Mouse (Mus musculus): ENCODE measurements at regions not wholly inside any gene's neighbourhood (a gene's known extent, or its start where the extent isn't known, plus 50 kb on each side); places are given as distances from the start of the nearest gene placed in this dataset.

- no peak for DNase-seq
These were observed 213.5 kb upstream of the Rasgrp1 start for GRCm38 (mm10) chr2:117556301-117556700.

GRCm38 (mm10) chr2:117570987-117571386, 228.2 kb upstream of the Rasgrp1 start:
- no peak for DNase-seq

DNA sequence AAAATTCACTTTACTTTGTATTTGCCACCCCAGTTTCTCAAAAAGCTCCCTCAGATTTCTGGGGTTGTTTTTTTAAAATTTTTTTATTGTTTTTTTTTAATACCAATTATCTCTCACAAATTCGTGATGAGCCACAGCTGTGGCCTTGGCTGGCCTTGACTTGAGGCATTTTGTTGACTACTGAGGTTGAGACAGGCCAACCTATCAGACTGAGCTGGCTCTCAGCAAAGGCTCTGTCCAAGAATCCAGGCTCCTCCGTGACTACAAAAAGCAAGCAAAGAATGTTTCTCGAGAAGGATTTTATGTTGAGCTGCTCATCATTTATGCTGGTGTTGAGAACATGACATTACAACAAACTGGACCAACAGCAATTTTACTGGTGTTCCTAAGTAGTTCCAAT, 244.6 kb upstream of the Rasgrp1 start:
- DNase-seq = no peak

GRCm38 (mm10) chr2:117595028-117595427, 252.2 kb upstream of the Rasgrp1 start:
- no peak for DNase-seq

- no peak for DNase-seq
These were observed 254.8 kb upstream of the Rasgrp1 start for GRCm38 (mm10) chr2:117597573-117597972.

DNA sequence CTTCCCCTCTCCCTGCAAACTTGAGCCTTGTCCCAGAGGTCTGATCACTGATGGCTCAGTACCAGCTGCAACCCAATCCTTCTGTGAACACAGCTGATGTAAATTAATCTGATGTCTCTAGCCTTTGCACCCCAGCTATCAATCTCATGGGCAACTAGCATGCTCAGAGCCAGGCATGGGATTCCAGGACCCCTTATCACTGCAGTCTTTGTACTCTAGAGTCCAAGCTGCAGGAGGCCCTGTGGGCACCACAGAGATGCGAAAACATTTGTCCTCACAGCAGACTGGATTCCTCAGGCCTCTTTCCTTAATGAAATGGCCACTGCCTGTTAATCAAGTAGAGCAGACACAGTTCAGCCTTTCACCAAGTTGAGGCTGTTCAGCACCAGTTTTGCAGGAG, 272.0 kb upstream of the Rasgrp1 start:
- no peak for DNase-seq

DNA sequence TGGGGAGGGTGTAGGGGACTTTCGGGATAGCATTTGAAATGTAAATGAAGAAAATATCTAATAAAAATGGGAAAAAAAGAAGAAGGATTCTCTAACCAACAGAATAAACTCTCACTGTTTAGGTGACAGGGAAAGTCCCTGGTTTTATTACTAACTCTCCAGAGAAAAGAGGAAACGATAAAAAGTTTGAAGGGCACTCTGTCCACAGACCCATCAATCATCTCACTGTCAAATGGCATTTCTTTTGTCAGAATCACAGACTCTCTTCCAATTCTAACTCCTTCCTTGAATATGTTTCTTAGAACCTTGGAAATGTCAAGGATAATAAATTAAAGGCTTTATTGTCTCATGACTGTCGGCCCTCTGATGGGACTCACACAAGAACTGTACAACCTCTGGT, 275.3 kb upstream of the Rasgrp1 start:
- DNase-seq = no peak

DNA sequence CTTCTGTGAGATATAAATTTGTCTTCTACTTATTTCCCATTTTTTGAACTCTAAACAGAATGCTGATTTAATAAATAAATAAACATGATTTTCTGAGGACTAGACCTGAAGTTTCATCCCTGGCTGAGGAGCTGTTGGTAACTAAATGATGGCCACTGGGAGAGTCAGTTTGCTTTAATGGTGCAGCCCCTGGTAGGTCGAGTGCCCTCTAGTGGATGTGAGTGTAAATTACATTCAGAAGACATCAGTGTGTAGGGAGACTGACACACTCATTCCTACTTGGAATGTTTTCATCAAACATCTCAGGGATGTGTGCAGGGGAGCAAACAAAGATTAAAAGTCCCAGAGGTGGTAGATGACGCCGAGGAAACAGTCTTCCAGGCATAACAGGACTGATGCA, 281.2 kb upstream of the Rasgrp1 start:
- no peak for DNase-seq

- no peak for DNase-seq
These were observed 292.1 kb upstream of the Rasgrp1 start for GRCm38 (mm10) chr2:117634906-117635305.

- DNase-seq = no peak
These were observed 294.6 kb upstream of the Rasgrp1 start for GRCm38 (mm10) chr2:117637397-117637796.

DNA sequence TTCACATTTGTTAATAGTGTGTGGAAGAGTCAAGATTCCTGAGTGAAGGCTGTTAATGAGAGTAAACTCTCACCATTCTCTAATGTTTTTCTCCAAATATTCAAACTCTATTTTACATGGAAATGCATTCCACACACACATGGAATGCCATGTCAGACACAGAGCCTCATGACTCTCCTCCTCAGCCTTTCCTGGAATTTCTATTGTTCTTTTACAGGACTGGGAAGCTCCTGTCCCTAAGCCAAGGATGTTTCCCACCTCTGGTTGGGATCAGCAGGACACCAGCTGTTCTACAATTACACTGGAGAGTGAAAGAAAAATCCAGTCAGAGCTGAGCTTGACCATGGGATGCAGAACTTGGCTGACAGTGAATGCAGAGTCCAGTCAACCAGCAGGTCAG, 309.3 kb upstream of the Rasgrp1 start:
- DNase-seq = no peak

GRCm38 (mm10) chr2:117652647-117653046, 309.8 kb upstream of the Rasgrp1 start:
- no peak for DNase-seq

DNA sequence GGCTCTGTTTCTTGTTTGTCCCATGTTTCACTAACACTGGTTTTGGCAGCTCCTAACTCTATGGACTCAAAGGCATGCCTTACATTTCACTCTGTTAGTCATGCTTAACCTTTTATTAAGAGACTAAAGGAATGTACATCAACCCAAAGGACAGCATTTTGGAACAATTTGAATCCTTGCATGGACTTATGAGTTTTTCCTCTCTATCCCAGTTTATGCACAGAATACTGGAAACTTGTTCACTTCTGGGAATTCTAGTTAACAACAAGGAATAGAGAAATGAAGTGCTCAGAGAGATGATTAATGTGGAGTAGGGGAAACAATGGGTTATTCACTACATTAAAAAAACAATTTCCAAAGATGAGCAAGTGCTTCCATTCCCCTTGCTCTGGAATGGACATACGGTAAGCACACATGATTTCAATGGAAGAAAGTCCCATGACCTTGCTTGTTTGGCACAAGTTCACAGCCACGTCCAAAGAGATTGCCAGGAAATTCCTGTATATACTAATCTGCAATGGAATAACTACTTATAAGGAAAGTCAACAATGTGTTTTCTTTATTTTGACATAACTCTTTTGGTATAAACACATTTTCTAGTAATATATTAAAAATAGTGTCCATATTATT, 313.9 kb upstream of the Rasgrp1 start:
- DNase-seq = no peak

- DNase-seq = no peak
These were observed 317.6 kb upstream of the Rasgrp1 start for GRCm38 (mm10) chr2:117660217-117660924.

DNA sequence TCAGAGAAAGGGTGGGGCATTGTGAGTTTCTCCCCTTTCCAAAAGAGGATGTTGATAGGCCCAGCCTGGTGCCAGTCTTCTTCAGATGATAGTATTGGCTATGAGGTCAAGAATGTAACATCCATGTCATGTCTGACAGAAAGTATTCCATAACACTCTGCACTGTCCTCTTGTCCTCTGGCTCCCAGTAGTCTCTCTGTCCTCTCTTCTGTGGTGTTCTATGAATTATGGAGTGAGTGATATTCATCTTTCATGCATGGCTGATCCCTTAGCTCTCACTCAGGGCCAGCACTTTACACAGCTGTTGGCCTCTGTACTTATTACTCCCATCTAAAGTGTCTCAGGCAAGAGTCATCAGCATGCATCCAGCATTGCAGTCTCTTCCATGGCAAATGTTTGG, 319.9 kb upstream of the Rasgrp1 start:
- no peak for DNase-seq

- DNase-seq = no peak
These were observed 323.7 kb upstream of the Rasgrp1 start for GRCm38 (mm10) chr2:117666528-117666927.

DNA sequence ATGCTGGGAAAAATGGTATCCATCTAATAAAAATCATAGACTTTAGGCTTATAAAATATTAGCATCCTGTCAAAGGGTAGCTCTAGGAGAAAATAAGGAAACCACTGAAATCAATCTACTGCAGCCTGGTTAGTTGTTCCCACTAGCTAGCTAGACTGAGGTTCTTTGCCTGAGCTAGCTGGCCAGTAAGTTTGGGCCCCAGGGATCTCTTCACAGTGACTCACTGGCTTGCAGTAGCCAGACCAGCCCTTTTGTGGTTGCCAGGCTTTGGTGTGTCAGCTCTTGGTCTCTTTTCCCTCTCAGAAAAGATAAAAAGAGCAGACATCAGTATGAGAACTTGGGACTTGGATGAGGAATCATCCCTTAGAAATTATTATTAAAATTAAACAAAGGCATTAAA, 325.3 kb upstream of the Rasgrp1 start:
- DNase-seq = no peak

DNA sequence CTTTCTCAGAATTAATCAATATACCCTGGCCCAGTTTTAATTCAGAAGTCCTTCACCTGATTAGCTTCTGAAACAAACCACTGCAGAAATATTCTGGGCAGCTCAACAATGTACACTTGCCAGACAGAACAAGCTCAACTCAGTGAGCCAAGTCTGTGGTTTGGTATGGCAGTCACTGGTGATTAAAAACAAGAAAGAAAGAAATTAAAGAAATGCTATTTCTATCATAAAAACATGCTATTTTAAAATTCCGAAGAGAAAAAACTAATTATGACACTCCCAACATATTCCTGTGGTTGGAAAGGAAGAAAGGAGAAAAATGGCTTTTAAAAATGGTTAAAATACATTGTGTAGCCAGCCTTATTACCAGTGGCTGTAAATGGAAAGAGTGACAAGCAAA, 332.1 kb upstream of the Rasgrp1 start:
- no peak for DNase-seq

GRCm38 (mm10) chr2:117678650-117679049, 335.8 kb upstream of the Rasgrp1 start:
- no peak for DNase-seq

DNA sequence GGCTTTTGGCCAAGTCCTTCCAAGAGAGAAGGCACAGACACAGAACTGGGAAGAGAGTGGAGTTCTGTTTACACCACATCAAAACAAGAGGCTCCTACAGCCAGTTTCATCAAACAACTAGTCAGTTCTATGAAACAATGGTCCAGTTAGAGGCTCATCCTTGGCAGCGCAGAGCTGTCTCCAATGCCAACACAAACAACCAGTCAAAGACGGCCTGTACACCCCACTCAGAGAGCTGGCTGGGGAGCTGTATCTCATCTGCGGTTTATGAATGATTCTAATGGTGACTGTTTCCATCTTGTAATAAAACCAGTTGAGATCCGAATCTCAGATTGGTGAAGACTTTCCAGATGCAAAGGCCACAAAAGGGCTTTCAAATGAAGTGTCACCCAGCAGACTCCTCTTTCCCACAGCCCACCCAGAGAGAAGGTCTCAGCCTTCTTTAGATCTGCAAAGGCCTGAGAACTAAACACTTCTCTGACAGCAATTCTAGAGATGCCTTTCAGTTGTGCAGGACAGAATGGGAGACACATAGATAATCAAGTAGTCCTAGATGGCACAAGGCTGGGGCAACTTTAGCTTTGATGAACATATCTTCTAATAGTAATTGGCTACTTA, 343.1 kb upstream of the Rasgrp1 start:
- no peak for DNase-seq

GRCm38 (mm10) chr2:117693537-117693936, 350.7 kb upstream of the Rasgrp1 start:
- no peak for DNase-seq

GRCm38 (mm10) chr2:117710173-117710813, 367.5 kb upstream of the Rasgrp1 start:
- no peak for DNase-seq

DNA sequence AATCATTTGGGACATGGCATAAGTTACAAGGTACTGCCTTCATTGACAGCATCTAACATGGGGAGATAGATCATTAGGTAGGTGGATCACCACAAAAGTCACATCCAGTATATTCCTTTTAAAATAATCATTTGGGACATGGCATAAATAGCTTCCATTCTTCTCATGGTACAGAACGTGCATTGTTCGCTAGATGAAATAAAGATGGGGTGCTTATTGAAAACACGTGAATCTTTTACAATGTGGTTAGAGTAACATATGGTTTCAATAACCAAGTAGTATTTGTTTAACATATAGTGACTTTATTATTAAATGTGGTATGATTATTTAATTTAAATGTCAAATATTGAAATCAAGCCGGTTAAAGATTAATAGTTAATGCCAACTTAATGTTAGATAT, 381.3 kb upstream of the Rasgrp1 start:
- DNase-seq = no peak

- DNase-seq = no peak
These were observed 380.4 kb upstream of the Thbs1 start for GRCm38 (mm10) chr2:117731253-117731652.

Data from thymus, adult 18-20 months (tissue).